Mouse (Mus musculus) retina, postnatal 7 days (tissue): Measurements from ENCODE around the gene Eif2b4.
A peak's percentile ranks its signal among the peaks of the same experiment; 100 is the strongest.

Source experiments
- DNase-seq: peaks from one replicate; pipeline ENCODE4 v3.0.0-alpha.2; 2012; ENCODE audit warnings: low read depth, low spot score

Eif2b4 gene

DNA sequence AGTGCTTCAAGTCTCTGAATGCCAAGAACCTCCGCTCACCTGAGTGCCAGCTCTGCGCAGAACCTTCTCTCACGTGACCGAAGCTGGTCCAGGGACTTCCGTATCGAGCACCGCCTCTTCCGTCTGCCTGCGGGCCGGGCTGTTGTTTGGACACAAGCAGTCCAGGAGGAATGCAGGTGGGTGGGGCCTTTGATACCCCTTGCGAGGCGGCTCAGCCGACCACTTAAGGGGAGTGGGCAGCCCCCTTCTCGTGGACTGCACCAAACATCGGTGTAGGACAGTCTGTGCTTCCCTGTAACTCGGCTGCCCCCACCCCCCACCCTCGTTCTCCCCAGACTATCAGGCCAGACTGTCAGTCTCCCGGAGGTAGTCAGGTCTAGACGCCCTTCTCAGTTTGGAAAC, 39.1 kb downstream of the Eif2b4 start, which contains the start of gene Mpv17:
Mpv17 (minus strand) TSS at position 100 of the 402 bp plus-strand sequence.
- DNase-seq = peak; percentile 53

DNA sequence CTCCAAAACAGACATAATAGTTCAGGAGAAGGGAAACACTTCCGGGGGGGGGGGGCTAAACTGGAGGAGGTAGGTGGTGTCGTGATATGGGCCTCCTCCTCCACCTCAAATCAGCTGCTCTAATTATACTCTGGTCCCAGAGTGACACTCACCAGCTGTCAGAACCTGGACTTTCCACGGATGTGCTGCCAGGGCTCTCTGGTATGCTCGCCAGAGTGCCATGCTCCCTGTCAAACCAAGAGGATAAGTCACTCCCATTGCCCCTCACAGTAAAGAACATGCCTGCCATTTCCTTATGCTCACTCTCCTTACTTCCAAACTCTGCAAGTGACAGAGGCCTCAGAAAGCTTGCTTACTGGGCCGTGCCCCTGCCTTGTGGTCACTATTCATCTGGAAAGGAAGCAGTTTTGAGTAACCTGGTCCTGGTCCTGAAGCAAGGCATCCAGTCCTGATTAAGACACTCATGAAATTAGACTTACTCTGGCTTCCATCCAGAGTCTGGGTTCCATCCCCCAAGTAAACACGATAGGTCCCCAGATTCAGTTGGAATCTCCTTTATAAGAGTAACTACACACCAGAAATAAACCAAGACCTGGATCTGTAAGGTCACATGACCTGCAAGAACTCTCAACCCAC, 39.6 kb downstream of the Eif2b4 start:
- no peak for DNase-seq

DNA sequence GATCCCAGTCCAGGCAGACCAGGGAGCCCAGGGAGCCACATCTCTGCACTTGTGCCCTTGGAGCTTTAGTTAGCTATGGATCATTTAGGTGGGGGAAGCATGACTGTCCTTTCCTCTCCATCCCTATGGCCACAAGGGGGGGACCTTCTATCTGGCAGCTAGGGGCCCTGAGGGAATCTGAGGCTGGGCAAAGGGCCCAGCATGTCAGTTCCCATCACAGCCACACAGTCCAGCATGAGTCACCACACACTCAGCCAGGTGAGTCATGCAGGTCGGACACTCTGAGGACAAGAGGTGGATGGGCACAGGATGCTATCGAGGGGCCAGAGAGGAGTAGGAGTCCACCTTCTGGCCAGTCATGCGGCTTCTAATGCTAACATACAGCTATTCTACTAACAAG, 41.5 kb downstream of the Eif2b4 start:
- DNase-seq = no peak

DNA sequence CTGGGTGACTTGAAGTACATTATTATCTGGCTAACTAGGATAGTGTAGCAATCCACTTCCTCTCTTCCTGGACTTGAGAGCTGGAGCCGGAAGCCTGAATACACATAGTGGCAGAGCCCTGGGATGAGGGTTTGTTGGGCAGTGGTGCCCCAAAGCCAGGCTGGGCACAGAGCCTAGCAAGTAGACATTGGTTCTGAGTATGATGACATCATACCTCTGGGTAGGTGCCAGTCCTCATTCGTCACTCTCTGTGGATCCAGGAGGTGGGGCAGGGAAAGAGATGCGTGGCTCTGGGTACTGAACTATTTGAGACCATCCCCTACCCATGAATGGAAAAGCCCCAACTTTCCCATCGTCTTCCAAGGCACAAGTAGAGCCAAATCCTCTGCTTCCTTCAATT, 43.4 kb downstream of the Eif2b4 start:
- DNase-seq = no peak

DNA sequence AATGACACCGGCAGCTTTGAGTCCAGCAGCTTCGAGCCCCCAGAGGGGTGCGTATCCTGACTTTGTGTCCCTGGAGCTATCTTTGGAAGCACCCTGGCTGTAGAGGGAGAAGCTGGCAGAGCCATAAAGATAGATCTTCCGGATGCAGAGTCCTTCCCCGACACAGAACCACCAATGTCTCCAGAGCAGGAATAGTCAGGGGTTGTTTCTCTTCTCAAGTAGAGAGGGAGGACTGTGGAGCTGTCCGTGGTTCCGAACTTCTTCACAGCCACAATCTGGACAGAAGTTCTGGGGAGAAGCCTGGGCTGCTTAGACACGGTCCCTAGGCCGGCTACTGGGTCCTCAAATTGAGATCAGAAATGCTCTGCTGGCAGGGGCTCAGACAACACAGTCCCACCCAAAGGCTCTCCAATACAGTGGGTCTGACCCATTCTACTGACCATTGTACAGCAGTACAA, 54.2 kb downstream of the Eif2b4 start:
- DNase-seq = no peak

DNA sequence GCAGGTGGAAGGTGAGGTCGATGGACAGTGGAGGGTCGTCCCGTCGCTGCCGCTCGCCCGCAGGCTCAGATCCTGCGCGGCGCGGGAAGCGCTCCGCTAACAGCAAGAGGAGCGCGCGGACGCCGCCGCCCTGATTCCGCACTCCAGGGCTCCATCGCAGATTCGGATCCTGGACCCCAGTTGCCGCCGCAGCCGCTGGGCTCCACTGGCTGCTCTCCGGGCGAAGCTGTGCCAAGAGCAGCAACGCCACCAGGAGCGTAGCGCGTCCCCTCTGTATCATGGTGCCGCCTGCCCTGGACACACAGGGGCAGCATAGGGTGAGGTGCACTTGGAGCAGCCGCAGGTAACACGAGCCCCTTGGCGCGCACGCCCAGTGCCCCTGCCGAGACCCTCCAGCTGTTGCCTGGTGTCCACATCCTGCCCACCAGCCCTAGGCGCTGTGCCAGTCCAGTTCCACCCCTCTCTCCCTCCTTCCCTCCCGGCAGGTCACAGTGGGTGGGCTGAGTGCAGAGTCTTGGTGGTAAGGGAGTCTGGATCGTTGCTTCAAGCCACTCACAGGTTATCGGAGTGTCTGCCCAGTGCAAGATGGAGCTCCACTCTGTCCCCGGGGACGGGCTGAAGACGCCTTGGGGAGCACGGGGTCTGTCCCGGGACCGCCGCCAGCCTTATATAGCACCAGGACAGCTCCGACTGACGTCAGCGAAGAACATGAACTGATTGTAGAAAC, 54.8 kb downstream of the Eif2b4 start, which contains the start of gene Ucn:
Ucn (minus strand) TSS at position 589 of the 727 bp plus-strand sequence.
- no peak for DNase-seq

DNA sequence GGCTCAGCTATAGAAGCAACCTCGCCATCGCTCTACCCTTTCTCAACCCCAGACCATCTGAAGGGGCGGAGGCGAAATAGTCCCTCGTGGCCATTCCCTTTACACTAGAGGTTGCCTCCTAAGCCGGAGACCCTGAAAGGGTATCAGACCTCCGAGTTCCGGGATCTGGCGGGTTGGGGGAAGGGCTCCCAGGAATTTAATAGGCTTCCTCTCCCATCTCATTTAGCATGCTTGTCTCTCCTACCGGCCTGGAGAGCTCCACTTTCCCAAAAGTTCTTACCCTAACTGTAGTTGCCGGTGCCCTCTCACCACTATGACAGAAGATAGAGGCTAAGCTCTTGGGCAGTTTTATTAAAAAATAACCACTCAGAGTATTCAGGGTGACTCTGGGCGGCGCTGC, 55.6 kb downstream of the Eif2b4 start:
- DNase-seq = no peak
